Mouse (Mus musculus) splenic B cell, adult 2 months (primary cell): Measurements from ENCODE around the gene Pabpn1l.

Experiments
- DNase-seq: peaks from one replicate; pipeline ENCODE4 v3.0.0-alpha.2; 2011; ENCODE audit warnings: low read depth, low spot score
- H3K27me3 ChIP-seq: 2 replicates; pipeline ENCODE4 v1.6.1; 2012; ENCODE audit warnings: mild to moderate bottlenecking, low read length, moderate library complexity, mixed read lengths; ENCODE audit not compliant: control insufficient read depth, poor library complexity, insufficient read depth, severe bottlenecking
- H3K36me3 ChIP-seq: 2 replicates; pipeline ENCODE4 v1.6.1; 2012; ENCODE audit warnings: mild to moderate bottlenecking, low read length, moderate library complexity, mixed read lengths; ENCODE audit not compliant: control insufficient read depth, poor library complexity, insufficient read depth, severe bottlenecking

The Pabpn1l gene

GRCm38 (mm10) chr8:122616181-122616905 lies 6.2 kb downstream of the Pabpn1l start:
- DNase-seq = no peak
- H3K36me3 ChIP-seq = no peaks in the 10 kb centered on the region
- H3K27me3 ChIP-seq = no peaks in the 10 kb centered on the region

- peak; percentile 99 for DNase-seq
- Histone ChIP-seq H3K36me3 (no peaks in the 10 kb centered on the region), H3K27me3 (no peaks in the 10 kb centered on the region)
These were observed 11.0 kb downstream of the Pabpn1l start, which contains the start of the genes Galns and Trappc2l for GRCm38 (mm10) chr8:122611295-122612133. Galns (minus strand) TSS chr8:122611463. Trappc2l (plus strand) TSS chr8:122611640.

- peak; percentile 76 for DNase-seq
- no peaks in the 10 kb centered on the region for H3K36me3 ChIP-seq
- no peaks in the 10 kb centered on the region for H3K27me3 ChIP-seq
These were observed 11.8 kb downstream of the Pabpn1l start for GRCm38 (mm10) chr8:122610612-122611277.

GRCm38 (mm10) chr8:122610209-122610608 lies 12.3 kb downstream of the Pabpn1l start:
- Histone ChIP-seq H3K36me3 (no peaks in the 10 kb centered on the region), H3K27me3 (no peaks in the 10 kb centered on the region)
- no peak for DNase-seq

GRCm38 (mm10) chr8:122606810-122607209 lies 15.7 kb downstream of the Pabpn1l start:
- H3K36me3 ChIP-seq = no peaks in the 10 kb centered on the region; the same call in none of the 2 replicates
- H3K27me3 ChIP-seq = no peaks in the 10 kb centered on the region
- no peak for DNase-seq

GRCm38 (mm10) chr8:122605367-122605766 lies 17.2 kb downstream of the Pabpn1l start:
- H3K36me3 ChIP-seq = no peaks in the 10 kb centered on the region; the same call in none of the 2 replicates
- peak; percentile 44 for DNase-seq
- no peaks in the 10 kb centered on the region for H3K27me3 ChIP-seq

GRCm38 (mm10) chr8:122604640-122605039 lies 17.9 kb downstream of the Pabpn1l start:
- Histone ChIP-seq H3K27me3 (no peaks in the 10 kb centered on the region), H3K36me3 (no peaks in the 10 kb centered on the region; the same call in none of the 2 replicates)
- DNase-seq = no peak

- no peaks in the 10 kb centered on the region; the same call in none of the 2 replicates for H3K36me3 ChIP-seq
- no peaks in the 10 kb centered on the region for H3K27me3 ChIP-seq
- no peak for DNase-seq
These were observed 21.9 kb downstream of the Pabpn1l start for GRCm38 (mm10) chr8:122600666-122601065.

- Histone ChIP-seq H3K36me3 (peaks cover 2% of the 10 kb centered on the region), H3K27me3 (no peaks in the 10 kb centered on the region)
- no peak for DNase-seq
These were observed 26.5 kb downstream of the Pabpn1l start for GRCm38 (mm10) chr8:122596031-122596430.

- H3K27me3 ChIP-seq = no peaks in the 10 kb centered on the region
- H3K36me3 ChIP-seq = peaks cover 2% of the 10 kb centered on the region
- DNase-seq = no peak
These were observed 28.6 kb downstream of the Pabpn1l start for GRCm38 (mm10) chr8:122593783-122594507.

- DNase-seq = no peak
- no peaks in the 10 kb centered on the region for H3K27me3 ChIP-seq
- peaks cover 2% of the 10 kb centered on the region for H3K36me3 ChIP-seq
These were observed 29.3 kb downstream of the Pabpn1l start for GRCm38 (mm10) chr8:122593240-122593639.

GRCm38 (mm10) chr8:122586749-122587148 lies 35.8 kb downstream of the Pabpn1l start:
- H3K36me3 ChIP-seq = peaks cover 2% of the 10 kb centered on the region
- H3K27me3 ChIP-seq = no peaks in the 10 kb centered on the region
- DNase-seq = no peak

- Histone ChIP-seq H3K36me3 (no peaks in the 10 kb centered on the region), H3K27me3 (no peaks in the 10 kb centered on the region)
- DNase-seq = no peak
These were observed 36.4 kb downstream of the Pabpn1l start for GRCm38 (mm10) chr8:122586171-122586570.

GRCm38 (mm10) chr8:122585411-122585891 lies 37.1 kb downstream of the Pabpn1l start:
- no peaks in the 10 kb centered on the region for H3K27me3 ChIP-seq
- H3K36me3 ChIP-seq = no peaks in the 10 kb centered on the region
- no peak for DNase-seq
